Mouse (Mus musculus) right cerebral cortex, postnatal 36 days (tissue): ENCODE data around the gene Qpct.
"Not testable (repeated sequence)": the region's sequence is repeated elsewhere in the genome, so short reads cannot be mapped to it uniquely, and the experiment has no call there.

ENCODE experiments used
- DNase-seq, 2 experiments: peaks; one replicate each; pipeline ENCODE4 v3.0.0; 2022; ENCODE audit warnings: low spot score in 2 of 2, mixed read lengths in 1 of 2

The Qpct gene

GRCm38 (mm10) chr17:79071951-79072350 lies 20.2 kb downstream of the Qpct start:
- no peak for DNase-seq

DNA sequence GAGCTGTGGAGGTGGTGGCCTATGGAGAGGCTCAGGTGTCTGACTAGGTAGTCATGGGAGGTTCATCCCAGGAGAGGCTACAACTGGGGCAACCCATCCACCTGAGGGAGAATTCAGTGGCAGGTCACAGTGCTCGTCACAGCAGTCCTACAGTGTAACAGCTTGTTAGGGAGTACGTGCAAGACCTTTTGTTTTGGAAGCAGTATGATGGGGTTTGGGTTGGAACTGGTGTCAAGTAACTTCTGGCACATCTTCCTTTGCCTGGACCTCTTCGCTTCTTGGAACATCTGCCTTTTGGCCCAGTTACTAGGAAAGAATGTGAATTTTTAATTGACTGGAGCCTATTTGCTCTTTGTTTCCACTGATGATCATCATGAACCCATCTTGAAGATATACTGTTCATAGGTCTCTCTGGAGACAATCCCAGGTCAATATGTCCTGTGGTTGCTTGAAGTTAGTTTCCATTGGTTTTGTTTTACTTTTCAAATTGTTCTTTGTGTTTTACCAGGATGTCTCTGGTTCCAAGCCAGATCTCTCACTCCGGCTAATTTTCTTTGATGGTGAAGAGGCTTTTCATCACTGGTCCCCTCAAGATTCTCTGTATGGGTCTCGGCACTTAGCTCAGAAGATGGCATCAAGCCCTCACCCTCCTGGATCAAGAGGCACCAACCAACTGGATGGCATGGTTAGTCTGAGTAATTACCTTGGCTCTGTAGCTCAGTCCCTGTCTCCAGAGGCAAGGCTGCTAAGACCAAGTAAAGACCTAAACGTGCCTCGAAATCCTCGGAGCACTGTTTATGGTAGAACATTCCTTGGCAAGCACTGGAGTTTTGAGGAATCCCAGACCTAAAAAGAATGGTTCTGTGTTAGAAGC lies 25.5 kb downstream of the Qpct start:
- no peak for DNase-seq

- DNase-seq = no peak
Measured at GRCm38 (mm10) chr17:79077848-79078146, 26.1 kb downstream of the Qpct start.

- no peak for DNase-seq
Measured at GRCm38 (mm10) chr17:79078248-79078647, 26.5 kb downstream of the Qpct start.

DNA sequence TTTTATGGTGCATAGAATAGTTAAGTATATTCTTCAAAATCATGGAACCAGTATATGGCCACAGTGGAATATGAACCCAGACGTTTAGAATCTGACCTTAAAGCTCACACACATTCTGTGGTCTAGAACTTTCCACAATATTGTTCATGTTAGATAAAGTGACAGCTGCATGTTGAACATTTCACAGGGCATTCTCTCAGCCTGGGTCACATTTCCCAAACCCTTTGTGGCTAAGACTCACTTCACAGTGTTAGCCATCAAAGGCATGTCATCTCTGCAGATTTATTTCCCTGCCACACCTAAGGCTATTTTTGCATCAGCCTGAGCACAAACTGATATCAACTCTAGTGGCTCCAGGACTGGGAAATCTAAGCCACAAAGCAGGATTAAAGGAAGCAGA lies 40.0 kb downstream of the Qpct start:
- DNase-seq = no peak

DNA sequence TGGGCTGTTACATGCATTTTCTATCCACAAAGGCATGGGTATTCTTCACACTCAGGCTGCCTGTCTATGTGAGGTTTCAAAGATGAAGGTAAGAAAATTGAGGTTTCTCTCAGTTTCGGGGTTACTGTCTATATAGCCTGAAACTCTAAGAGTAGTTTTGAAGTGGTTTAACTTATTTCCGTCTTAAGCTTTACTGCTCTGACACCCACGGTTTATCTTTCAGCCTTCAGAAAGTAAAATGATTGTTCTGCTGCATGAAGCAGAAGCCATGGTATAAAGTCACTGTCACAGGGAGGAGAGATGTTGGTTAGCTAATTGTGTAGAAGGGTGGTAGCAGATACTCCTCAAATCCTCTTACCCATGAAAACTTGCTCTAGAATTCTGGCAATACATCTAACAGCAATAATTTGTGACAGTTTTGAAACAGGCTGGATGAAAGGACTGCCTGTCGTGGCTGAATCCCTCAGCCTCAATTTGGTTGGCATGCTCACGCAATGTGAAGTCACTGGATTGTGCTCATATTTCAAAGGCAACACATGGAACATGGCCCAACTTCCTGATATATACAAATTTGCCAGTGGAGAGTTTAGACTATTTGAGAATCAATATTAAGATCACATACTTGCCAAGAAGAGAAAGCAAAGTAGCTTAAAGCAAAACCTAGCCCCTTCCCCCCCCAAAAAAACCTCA lies 41.7 kb downstream of the Qpct start:
- DNase-seq = no peak

- DNase-seq = no peak
Measured at GRCm38 (mm10) chr17:79095624-79096023, 43.9 kb downstream of the Qpct start.

DNA sequence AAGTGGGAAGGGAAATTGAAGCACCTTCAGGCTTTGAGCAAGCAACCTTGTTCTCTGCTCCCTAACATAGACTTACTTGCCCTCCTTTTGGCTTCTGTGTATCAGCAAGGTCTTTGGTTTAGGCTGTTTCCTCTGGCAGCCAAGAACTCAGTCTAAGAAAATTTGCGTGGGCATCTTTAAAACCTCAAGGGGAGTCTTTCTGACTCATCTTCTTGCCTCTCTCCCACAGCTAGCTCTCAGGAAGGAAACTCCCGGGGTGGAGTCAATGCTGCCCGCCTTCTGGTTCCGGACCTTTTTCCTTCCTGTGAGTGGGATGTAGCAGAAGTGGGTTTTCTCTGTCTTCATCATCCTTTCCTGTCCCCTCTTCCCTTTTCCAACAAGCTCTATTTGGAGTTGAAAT lies 48.2 kb downstream of the Qpct start:
- DNase-seq = peak; percentile 15 to 20

DNA sequence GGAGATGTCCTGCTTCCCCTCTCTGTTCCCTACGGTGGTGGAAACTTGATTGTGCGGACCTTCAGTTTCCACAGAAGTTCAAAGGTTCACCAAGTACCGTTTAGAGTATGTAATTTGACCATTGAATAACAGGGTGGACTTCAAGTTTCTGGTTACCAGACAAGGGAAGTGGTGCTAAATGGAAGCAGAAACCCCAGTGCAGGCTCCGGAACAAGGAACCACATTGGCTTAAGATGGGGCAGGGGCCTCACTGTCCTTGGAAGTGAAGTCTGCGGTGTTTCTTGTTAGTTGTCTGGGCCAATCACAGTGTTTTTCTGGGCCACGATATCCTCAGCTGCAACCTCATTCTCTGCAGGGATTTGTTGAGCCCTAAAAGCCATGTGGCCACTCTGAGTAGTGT lies 56.5 kb downstream of the Qpct start:
- no peak for DNase-seq

- DNase-seq = no peak
Measured at GRCm38 (mm10) chr17:79109576-79109975, 57.9 kb downstream of the Qpct start.

DNA sequence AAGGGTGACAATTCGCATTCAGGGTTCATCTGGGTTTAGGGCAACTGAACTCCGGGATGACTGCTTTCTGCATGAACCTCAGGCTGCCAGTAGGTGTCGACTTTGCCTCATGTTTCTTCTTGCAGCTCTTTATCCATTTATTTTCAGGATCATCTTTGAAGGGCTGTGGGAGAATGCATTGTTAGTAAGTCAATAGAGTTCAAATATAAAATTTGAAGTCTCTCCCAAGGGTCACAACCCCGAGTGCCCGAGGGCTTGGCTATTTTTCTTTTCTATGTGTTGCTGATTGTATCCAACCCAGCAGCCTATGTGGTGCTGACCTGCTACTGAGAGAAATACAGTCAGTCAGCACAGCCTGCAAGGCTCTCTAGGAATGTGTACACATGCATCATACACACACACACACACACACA lies 59.2 kb downstream of the Qpct start:
- DNase-seq = peak in 1 of 2 experiments; percentile 28

GRCm38 (mm10) chr17:79115248-79115647 lies 63.5 kb downstream of the Qpct start:
- not testable (repeated sequence) for DNase-seq

DNA sequence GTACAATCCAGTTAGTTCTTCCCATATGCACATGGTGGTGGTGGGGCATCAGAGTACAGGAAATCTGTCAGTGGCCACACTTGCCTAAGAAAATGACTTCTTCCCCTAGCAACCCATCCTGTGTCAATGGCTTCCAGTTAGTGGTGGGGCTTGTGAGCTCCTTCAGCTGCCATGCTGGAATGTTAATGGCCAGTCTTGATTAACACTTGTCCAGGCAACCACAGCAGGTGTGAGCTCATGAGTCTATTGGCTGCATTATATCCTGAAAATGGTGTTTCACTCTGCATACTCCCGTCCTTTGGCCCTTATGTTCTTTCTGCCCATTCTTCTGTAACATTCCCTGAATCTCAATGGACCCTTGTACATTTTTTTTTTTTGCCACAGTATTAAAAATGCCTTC lies 67.4 kb downstream of the Qpct start:
- DNase-seq = no peak

GRCm38 (mm10) chr17:79120269-79120668 lies 68.6 kb downstream of the Qpct start:
- no peak for DNase-seq

GRCm38 (mm10) chr17:79133740-79134139 lies 82.0 kb downstream of the Qpct start:
- DNase-seq = no peak

- DNase-seq = no peak
Measured at GRCm38 (mm10) chr17:79135826-79136225, 84.1 kb downstream of the Qpct start.

GRCm38 (mm10) chr17:79136401-79136800 lies 84.7 kb downstream of the Qpct start:
- no peak for DNase-seq
